Mouse (Mus musculus) stomach, postnatal 0 days (tissue): ENCODE data around the gene Fli1.

Experiments used
- CTCF ChIP-seq: IDR thresholded peaks from 2 replicates; pipeline ENCODE4 v1.5.1; 2016; ENCODE audit warnings: antibody characterized with exemption, low read depth, mild to moderate bottlenecking, moderate library complexity
- EP300 ChIP-seq: optimal IDR thresholded peaks from 2 replicates; pipeline ENCODE3; 2016; ENCODE audit warnings: antibody characterized with exemption

GRCm38 (mm10) chr9:32538124-32538523 lies 4.5 kb downstream of the Fli1 start:
- TF ChIP-seq EP300, result no peak
- TF ChIP-seq CTCF, result no peak
